Mouse (Mus musculus) ES-Bruce4 (cell line): ENCODE measurements around the gene Actl7b.

Source experiments
- CTCF ChIP-seq: IDR thresholded peaks from one replicate; pipeline ENCODE4 v1.8.1; 2011; ENCODE audit warnings: low read depth, low read length
- EP300 ChIP-seq: IDR thresholded peaks from 2 replicates; pipeline ENCODE4 v1.6.1; 2011; ENCODE audit warnings: low read depth, low read length; ENCODE audit not compliant: insufficient read depth
- POLR2A ChIP-seq: IDR thresholded peaks from one replicate; pipeline ENCODE4 v1.8.1; 2011; ENCODE audit warnings: low read length; ENCODE audit not compliant: insufficient read depth

GRCm38 (mm10) chr4:56768913-56769312 is 27.7 kb upstream of the Actl7b start:
- TF ChIP-seq POLR2A = no peak
- no peak for TF ChIP-seq CTCF
- no peak for TF ChIP-seq EP300
